Mouse (Mus musculus): ENCODE measurements around the gene 2010111I01Rik.

DNA sequence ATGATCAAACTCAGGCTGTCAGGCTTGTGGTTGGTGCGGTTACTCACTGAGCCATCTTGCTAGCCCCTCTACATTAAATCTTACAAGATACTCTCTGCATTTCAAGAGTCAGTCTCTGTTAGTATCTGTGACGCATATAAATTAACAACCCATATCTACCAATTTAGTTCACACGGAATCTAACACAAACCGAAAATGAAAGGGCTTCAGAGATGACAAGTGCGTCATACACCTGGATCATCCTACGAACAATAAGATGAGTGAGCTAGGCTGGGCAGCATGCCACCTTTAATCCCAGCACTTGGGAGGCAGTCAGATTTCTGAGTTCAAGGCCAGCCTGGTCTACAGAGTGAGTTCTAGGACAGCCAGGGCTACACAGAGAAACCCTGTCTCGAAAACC, 355.1 kb downstream of the 2010111I01Rik start:
- TF ChIP-seq EP300 (IDR thresholded peaks at IDR 0.05; ENCODE audit: insufficient read depth, low read depth, low read length) (no peak), POLR2A (IDR thresholded peaks at IDR 0.05; ENCODE audit: insufficient read depth, low read depth, low read length) (no peak)

All from heart, adult 2 months (tissue).